Mouse (Mus musculus) splenic B cell, adult 2 months (primary cell): Measurements from ENCODE around the gene Rpl29.
A peak's percentile ranks its signal among the peaks of the same experiment; 100 is the strongest.

Source experiments
- DNase-seq: peaks from one replicate; pipeline ENCODE4 v3.0.0-alpha.2; 2011; ENCODE audit warnings: low read depth, low spot score
- H3K27me3 ChIP-seq: 2 replicates; pipeline ENCODE4 v1.6.1; 2012; ENCODE audit warnings: mild to moderate bottlenecking, low read length, moderate library complexity, mixed read lengths; ENCODE audit not compliant: control insufficient read depth, poor library complexity, insufficient read depth, severe bottlenecking
- H3K36me3 ChIP-seq: 2 replicates; pipeline ENCODE4 v1.6.1; 2012; ENCODE audit warnings: mild to moderate bottlenecking, low read length, moderate library complexity, mixed read lengths; ENCODE audit not compliant: control insufficient read depth, poor library complexity, insufficient read depth, severe bottlenecking

Rpl29 gene

GRCm38 (mm10) chr9:106469317-106469716, 40.1 kb downstream of the Rpl29 start:
- DNase-seq, result peak; percentile 43
- H3K36me3 ChIP-seq, result peaks cover 4% of the 10 kb centered on the region; the same call in 1 of the 2 replicates
- no peaks in the 10 kb centered on the region for H3K27me3 ChIP-seq

- H3K27me3 ChIP-seq, result no peaks in the 10 kb centered on the region
- DNase-seq, result no peak
- peaks cover 4% of the 10 kb centered on the region; the same call in 1 of the 2 replicates for H3K36me3 ChIP-seq
These were observed 40.5 kb downstream of the Rpl29 start for GRCm38 (mm10) chr9:106469776-106470175.

- DNase-seq, result no peak
- no peaks in the 10 kb centered on the region for H3K27me3 ChIP-seq
- peaks cover 4% of the 10 kb centered on the region; the same call in 1 of the 2 replicates for H3K36me3 ChIP-seq
These were observed 41.9 kb downstream of the Rpl29 start for GRCm38 (mm10) chr9:106470991-106471750.

GRCm38 (mm10) chr9:106471892-106472291, 42.6 kb downstream of the Rpl29 start:
- DNase-seq, result no peak
- Histone ChIP-seq H3K27me3 (no peaks in the 10 kb centered on the region), H3K36me3 (peaks cover 4% of the 10 kb centered on the region; the same call in 1 of the 2 replicates)

GRCm38 (mm10) chr9:106472321-106472720, 43.1 kb downstream of the Rpl29 start:
- no peak for DNase-seq
- peaks cover 4% of the 10 kb centered on the region; the same call in 1 of the 2 replicates for H3K36me3 ChIP-seq
- H3K27me3 ChIP-seq, result no peaks in the 10 kb centered on the region

- Histone ChIP-seq H3K36me3 (peaks cover 4% of the 10 kb centered on the region; the same call in 1 of the 2 replicates), H3K27me3 (no peaks in the 10 kb centered on the region)
- no peak for DNase-seq
These were observed 44.0 kb downstream of the Rpl29 start for GRCm38 (mm10) chr9:106473081-106473752.

GRCm38 (mm10) chr9:106473753-106474105, 44.5 kb downstream of the Rpl29 start:
- H3K36me3 ChIP-seq, result peaks cover 4% of the 10 kb centered on the region; the same call in 1 of the 2 replicates
- DNase-seq, result no peak
- H3K27me3 ChIP-seq, result no peaks in the 10 kb centered on the region

- peaks cover 4% of the 10 kb centered on the region; the same call in 1 of the 2 replicates for H3K36me3 ChIP-seq
- H3K27me3 ChIP-seq, result no peaks in the 10 kb centered on the region
- peak; percentile 77 for DNase-seq
These were observed 45.2 kb downstream of the Rpl29 start for GRCm38 (mm10) chr9:106474456-106474855.

GRCm38 (mm10) chr9:106475046-106475445, 45.8 kb downstream of the Rpl29 start:
- H3K27me3 ChIP-seq, result no peaks in the 10 kb centered on the region
- peaks cover 4% of the 10 kb centered on the region; the same call in 1 of the 2 replicates for H3K36me3 ChIP-seq
- no peak for DNase-seq

- no peak for DNase-seq
- H3K27me3 ChIP-seq, result no peaks in the 10 kb centered on the region
- H3K36me3 ChIP-seq, result peaks cover 4% of the 10 kb centered on the region; the same call in 1 of the 2 replicates
These were observed 46.4 kb downstream of the Rpl29 start, which contains the start of gene Rrp9 for GRCm38 (mm10) chr9:106475663-106476001. Gene Rrp9 (plus strand): TSS chr9:106475963.

- Histone ChIP-seq H3K36me3 (peaks cover 4% of the 10 kb centered on the region; the same call in 1 of the 2 replicates), H3K27me3 (no peaks in the 10 kb centered on the region)
- peak; percentile 75 for DNase-seq
These were observed 47.0 kb downstream of the Rpl29 start for GRCm38 (mm10) chr9:106476002-106476923.

- DNase-seq, result peak; percentile 100
- no peaks in the 10 kb centered on the region for H3K27me3 ChIP-seq
These were observed 47.8 kb downstream of the Rpl29 start, which contains the start of gene Parp3 for GRCm38 (mm10) chr9:106476924-106477484. Gene Parp3 (minus strand): TSS chr9:106476949.

GRCm38 (mm10) chr9:106477649-106478048, 48.4 kb downstream of the Rpl29 start:
- Histone ChIP-seq H3K36me3 (peaks cover 4% of the 10 kb centered on the region), H3K27me3 (no peaks in the 10 kb centered on the region)
- no peak for DNase-seq

More at GRCm38 (mm10) chr9:106476924-106477484, 47.8 kb downstream of the Rpl29 start, which contains the start of gene Parp3:
- H3K36me3 ChIP-seq, result peaks cover 4% of the 10 kb centered on the region

GRCm38 (mm10) chr9:106478101-106478500, 48.8 kb downstream of the Rpl29 start:
- Histone ChIP-seq H3K27me3 (no peaks in the 10 kb centered on the region), H3K36me3 (peaks cover 4% of the 10 kb centered on the region)
- no peak for DNase-seq
